Mouse (Mus musculus): ENCODE results near the gene Gramd1b.

Gramd1b gene

DNA sequence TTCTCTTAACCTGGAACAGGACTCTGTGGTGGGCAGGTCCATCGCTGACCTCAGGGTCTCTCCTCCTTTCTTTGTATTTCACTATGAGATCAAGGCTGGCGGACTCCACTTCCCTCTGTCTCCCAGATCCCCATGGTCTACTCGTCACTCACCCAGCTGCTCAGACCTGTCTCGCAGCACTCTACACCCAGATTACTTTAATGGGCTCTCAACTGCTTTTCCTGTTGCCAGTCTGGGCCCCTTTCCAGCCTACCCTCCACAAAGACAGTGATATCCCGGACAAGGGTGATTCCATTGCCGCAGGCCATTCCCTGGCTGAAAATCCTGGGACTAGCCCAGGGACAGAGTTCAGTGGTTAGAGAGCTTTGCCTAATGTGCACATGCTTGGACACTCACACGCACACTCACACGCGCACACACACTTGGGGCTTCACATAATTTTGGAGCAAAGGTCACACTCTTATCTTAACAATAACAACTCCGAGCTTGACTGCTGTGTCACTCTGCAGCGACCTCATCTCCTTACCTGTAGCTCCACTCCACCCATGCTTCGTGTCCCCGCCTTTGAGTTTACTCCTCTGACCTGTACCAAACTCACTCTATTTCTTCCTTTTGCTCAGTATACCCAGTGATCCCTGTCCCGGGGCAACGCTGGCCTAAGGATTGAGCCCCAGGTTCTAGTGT is 110.4 kb downstream of the Gramd1b start:
- no peak for DNase-seq

DNA sequence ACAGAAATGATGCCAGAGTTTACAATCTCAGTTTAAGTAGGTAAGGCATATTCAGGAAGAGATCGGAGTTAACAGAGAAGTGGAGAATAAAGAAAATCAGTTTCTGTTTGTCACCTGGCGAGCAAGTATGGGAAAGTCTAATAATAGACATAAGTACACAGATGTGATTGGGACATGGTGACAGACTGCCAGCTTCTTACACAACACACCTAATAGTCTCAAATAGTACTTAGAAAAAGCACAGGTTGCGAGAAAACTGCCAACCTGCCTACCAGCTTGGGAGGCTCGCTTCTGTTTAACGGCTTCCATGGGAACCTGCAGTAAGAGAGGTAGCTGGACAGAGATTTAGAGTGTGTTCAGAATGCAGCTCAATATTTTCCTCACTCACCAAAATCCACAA is 112.4 kb downstream of the Gramd1b start:
- no peak for DNase-seq

DNA sequence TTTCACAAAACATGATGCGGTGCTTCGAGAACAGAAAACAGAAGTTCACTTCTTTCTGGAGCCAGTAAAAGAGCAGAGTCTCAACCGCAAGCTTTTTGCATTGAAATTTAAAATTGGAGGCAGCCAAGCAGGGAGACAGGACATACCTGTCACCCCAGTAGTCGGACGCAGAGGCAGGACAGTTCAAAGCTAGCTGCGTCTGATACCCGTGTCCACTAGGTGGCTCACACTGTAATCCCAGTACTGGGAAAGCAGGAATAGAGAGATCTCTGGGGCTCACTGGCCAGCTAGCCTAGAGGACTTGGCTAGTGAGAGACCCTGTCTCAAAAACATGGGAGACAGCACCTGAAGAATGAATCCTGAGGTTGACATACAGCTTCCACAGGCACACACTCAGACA is 115.0 kb downstream of the Gramd1b start:
- peak; percentile 49 for DNase-seq

DNA sequence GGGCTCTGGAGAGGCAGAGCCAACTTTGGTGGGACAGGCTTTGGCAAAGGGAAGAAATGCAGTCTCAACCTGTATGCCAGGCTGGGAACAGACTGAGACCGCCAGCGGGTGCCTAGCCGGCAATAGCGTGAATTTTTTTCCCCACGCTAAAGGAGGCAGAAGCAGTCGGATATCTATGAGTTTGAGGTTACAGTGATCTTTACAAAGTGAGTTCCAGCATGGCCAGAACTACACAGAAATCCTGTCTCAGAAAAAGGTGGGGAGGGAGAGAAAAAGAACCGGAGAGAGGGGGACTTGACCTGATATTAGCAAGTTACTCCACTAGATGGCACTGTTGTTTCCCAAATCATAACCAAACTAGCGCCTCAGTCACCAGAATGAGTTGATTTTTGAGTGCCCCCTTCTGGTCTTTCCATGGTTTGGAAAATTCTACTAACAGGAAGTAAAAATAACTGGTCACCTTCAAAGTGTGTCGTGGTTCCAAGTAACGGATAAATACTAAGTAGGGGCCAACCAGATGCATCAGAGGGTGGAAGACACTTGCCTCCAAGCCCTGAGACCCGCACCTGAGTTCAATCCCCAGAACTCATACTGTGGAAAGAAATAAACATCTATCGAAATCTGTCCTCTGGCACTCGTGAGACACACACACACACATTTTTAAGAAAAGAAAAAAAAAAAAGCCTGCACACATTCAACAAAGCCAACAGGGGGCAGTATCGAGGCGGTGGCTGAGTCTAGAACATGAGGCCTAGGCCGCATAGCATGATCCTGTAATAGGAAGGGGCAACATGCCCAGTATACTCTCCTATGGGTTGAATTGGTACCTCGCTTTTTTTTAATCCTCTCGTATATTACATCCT is 116.0 kb downstream of the Gramd1b start:
- DNase-seq, result peak; percentile 80

DNA sequence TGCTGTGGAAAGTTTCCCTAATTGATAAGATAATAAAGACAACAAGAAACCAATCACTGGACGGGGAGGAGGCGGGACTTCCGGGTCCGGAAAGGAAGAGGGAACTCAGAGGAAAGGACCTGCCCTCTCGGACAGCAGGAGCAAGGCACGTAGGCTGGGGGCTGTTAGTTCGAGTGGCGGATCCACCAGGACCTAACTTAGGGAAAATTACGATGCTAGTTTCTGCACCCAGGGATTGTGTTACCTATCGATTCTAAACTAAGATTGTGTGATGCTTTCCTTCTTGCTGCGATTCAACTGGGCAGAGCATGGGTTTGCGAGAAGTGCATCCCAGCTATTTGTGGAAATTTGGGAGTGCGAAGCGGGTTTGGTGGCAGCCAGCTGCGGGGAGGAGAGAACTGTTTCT is 116.7 kb downstream of the Gramd1b start:
- DNase-seq, result peak; percentile 74

DNA sequence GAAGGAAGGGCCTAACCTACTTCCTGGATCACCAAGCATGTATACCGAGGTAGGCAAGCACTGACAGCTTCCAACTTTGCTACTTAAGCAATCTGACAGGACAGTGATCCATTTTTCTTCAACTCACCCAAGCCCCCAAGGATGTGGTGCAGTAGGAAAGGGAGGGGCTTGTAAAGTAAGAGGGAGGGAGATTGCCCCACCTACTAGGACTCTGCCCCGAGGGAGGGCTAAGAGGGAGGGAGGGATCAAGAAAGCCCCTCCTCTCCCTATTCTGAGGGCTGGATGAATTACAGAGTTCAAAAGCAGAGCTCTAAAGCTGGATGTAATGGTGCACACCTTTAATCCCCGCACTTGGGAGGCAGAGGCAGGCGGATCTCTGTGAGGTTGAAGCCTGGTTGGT is 117.6 kb downstream of the Gramd1b start:
- no peak for DNase-seq

DNA sequence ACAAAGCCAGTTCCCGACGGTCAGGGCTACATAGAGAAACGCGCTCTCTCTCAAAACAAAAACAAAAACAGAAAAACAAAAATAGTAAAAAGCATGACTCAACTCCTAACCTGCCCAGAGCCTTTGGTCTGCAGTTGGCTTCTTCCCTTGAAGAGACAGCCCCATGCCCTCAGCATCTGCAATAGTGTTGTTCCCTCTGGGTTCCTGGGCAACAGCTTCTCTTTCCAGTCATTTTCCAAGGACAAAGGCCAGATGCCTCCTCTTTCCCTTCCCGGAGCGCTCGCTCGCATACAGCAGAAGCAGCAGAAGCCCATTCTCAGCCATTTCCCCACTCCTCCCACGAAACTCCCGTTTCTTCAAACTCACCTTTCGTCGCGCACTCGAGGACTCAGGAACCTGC is 118.3 kb downstream of the Gramd1b start:
- DNase-seq, result no peak

DNA sequence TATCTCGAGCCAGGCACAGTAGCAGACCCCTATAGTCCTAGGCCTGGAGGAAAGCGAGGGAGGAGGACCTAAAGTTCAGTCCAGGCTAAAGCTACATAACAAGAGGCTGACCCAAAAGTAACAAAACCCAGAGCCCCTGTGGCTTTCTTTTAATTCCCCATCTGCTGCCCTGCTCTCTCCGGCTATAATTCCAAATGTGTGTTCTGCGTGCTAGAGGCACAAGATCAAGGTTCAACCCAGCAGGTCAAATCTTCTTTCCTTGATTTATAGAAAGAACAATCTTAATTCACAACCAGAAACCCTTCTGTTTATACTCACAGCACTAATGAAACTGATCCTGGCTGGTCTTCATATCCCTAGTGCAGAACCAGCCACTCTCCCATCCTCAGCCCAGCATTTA is 118.9 kb downstream of the Gramd1b start:
- DNase-seq, result no peak

DNA sequence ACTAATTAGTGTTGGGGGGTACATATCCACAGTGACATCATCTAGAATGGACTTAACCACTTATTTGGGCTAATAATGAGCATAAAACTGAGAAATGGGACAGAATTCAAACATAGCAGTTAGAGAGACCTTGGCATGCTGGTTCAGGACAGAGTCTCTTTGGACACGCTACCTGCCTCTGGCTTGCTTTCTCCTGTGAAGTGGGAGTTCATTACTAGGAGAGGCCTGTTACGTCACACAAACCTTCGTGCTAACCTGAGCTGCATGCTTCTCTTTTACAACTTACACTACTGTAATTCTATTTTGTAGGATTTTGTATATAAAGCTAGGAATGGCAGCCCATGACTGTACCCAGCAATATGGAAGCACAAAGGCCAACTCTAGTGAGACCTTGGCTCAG is 120.3 kb downstream of the Gramd1b start:
- no peak for DNase-seq

DNA sequence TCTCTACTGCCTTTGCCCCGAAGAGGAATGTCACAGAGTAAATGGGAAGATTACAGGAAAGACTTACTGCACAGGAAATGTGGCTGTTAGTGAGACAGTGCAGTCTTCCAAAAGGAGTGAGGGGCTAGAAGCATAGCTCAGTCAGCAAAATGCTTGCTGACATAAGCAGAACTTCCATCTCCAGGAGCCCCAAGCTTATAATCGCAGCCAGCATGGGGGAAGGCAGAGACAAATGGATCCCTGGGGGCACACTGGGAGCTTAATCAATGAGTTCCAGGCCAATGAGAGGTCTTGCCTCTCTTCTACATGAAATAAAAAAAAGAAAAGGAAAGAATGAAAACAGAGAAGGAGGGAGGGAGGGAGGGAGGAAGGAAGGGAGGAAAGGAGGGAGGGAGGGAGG is 122.1 kb downstream of the Gramd1b start:
- DNase-seq, result no peak

DNA sequence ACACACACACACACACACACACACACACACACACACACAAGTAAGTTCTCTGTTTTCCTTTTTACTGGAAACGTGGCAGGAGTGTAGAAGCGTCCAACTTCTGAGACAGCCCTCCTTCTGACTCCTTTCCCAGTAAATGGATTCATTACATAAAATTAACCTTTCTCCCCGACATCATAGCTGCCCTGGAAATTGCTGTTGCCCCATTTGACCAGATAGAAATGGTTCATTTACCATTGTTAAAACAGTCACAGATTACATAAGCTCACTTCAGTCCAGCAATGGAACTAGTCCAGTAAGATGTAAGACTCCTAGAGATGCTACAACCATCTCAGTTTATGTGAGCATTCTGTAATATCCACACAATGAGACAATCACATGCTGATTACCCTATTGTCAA is 122.8 kb downstream of the Gramd1b start:
- DNase-seq, result no peak

DNA sequence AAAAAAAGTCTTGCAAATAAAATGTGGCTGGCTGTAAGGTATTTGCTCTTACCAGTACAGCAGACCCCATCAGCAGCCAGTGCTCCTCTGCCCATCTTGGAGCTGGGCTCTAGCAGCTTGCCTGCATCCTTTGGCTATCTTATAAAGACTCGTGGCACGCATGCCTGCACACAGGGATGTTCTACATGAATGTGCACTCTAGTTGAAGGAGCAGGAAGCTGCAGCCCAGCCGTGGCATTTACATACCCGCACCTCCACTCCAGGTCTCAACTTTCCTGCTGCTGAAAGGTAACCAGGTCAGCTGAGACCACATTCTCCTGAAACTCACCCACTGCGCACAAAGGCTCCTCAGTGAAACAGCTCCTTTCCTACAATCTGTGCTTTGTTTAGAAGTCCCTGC is 123.3 kb downstream of the Gramd1b start:
- DNase-seq, result no peak

DNA sequence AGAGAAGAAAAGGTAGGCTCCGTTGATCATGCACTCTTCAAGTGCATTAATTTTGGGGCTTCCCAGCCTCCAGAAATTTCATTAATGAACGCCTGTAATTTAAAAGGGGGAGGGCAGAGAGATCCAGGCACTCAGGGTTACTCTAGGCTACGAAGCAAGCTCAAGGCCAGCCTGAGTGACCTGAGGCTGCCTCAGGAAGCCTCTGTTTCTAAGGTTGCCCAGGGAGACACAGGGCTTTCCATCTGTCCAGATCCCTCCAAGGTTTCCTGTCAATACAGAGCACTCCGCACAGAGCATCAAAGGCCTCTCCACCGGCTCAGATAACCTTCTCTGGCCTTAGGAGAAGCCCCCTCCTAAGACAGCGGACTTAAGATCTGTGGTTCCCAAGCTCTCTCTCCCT is 125.4 kb downstream of the Gramd1b start:
- no peak for DNase-seq

DNA sequence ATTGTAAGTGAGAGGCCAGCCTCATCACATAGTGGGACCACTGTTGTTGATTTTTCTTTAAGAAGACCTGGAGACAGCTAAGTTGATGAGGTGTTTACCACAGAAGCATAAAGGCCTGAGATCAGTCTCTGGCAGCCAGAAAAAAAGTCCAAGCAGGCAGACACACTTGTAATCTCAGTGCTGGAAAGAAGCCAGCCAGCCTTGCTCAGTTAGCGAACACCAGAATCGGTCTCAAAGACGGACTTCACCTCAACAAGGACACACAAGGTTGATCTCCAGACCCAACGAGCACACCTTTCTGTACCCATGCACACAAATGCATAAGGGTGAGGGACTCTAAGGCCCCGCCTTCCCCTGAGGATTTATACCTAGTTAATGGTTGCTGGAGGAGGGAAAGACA is 125.9 kb downstream of the Gramd1b start:
- no peak for DNase-seq

DNA sequence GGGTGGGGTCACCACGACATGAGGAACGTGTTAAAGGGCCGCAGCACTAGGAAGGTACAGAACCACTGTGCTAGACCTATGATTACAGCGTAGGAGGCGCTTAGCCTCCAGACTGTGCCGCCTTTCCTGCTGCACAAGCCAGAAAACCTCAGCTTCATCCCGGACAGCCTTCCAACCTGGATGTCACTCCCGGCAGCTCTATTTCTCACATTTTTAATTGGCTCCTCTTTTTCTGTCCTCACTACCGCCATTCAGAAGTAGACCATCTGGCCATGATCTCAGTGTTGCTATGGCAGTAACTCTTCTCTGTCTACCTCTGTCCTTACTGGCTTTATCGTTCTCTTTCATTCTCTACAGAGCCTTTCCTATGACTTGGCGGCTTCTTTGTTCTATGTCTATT is 126.5 kb downstream of the Gramd1b start:
- no peak for DNase-seq

DNA sequence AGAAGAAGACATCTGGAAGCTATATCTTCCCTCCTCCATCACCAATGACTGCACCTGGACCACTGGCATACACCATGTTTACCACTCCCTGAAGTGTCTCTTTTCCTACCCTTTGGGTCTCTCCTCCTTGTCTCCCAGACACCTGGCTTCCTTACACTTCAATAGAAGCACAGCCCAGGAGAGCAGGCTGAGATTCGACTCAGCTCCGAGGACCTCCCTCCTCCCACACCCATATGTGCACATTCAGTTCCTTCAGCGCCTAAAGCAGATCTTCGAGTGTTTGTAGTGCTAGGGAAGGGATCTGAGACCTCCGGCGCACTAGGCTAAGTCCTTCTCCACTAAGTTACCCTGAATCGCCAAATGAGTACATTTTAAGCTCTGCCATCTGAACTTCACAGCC is 127.4 kb downstream of the Gramd1b start:
- DNase-seq, result no peak

DNA sequence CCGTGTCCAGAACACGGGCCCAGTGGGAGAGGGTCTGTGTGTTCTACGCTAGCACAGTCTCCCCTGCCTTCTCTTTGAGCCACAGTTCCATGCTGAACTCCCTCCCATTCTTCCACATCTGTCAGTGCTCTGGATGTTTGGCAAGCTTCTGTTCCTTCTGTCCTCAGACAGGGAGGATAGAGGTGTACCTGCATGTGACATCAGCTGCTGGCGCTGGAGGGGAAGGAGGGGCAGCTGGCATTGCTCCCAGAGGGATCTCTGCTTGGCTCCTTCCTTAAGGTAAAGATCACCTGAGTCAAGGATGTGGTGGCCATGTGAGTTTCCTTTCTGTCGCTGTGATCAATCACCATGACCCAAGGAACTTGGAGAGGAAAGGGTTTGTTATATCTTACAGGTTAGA is 129.4 kb downstream of the Gramd1b start:
- DNase-seq, result no peak

DNA sequence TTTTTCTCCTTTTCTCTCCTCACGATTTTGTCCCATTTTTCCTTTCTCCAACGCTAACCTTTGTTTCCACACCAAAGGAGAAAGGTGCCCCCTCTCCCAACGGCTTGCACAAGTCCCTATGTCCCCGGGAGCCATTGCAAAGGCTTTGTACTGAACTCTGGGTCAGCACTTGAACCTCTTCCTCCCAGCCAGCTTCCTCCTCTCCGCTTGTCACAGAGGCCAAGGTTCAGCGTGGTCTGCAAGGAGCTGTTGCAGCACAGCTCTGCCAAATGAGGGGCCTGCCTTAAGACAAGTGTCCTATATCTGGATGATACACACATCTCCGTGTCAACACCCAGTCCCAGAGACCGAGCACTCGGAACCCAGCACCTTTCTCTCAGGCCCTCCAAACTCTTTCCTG is 130.3 kb downstream of the Gramd1b start:
- no peak for DNase-seq

DNA sequence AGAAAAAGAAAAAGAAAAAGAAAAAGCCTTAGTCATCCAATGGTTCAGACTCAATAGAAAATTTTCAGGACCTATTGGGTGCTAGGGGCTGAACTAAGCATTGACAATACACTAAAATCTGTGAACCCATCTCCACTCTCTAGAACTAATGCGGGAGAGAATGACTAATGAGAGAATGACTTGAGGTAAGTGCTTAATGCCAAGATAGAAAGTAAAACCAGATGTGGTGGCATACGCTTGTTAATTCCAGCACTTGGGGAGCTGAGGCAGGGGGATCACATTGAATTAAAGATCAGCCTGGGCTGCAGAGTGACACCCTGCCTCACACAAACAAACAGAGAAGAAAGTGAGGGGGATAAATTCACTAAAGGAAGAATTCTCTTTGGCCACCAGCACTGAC is 131.0 kb downstream of the Gramd1b start:
- no peak for DNase-seq

DNA sequence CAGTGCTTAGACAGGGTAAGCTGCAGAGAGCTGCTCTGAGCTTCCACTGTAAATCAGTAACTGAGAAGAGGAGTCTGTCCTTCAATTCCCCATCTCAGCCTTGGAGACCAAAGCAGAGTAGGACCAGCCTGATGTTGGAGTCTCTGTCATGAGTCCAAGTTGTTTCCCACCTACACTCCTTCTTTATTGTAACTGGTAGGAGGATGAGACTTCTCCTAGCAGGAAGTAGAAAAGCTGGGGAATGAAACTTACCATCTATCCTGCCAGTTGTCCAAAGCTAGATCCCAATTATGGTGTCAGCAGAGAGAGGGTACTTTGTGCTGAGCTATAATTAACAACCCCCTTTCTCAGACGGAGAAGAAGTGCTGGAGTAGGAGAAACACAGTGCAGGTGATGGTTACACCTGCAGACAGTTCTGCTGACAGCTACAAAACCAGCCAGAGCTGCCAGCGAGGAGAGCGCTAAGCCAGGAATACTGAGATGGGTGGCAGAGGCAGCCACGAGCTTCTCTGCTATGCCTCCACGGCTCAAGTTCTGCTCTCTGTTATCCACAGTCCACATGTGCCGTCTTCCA is 131.7 kb downstream of the Gramd1b start:
- DNase-seq, result no peak

DNA sequence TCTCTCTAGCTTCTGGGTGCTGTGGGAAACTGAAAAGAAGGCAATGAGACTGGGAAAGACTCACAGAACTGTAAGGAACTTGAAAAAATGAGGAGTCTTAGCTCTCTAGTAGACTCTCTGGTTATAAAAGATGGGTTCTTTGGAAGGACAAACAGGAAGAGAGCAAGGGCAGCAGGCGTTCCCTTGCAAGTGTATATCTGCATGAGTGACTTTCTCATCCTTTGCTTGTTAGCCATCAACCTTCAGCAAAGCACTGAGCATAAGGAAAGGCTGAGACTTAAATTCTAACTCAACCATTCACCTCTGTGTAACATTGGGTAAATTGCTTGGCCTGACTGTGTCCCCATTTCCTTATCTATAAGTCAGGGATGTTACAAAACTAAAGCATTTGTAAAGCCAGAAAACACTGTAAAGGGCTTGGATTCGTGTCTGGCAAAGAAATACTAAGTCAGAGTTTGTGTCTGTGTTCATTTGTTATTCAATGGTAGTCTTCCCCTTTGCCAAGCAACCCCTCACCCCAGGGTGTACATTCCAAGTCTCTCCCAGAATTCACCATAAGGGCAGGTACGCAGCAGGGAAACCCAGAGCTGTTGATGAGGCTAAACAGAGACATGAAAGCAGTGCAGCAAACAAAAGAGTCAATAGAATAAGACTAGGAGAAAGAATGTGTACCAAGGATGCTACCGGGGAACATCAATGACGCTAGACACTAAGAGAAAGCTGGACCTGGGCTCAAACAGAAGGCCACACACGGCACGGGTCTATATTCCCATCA is 133.5 kb downstream of the Gramd1b start:
- no peak for DNase-seq

DNA sequence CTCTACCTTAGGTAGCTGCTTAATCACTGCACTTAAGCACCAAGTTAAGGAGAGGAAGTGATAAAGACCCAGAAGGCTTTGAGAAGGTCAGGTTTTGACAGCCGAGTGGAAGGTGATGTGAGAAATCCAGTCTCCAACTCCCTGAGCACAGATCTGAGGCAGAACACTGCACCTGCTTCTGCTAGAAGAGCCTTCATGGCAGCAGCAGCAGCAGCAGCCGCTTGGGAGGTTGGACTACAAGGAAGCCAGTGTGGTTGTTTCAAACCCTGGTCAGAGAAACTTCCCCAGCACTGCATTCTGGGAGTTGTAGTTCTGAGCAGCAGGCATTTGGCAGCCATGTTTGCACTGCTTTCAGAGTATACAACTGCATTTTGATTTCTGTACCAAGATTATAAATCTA is 134.1 kb downstream of the Gramd1b start:
- DNase-seq, result no peak

DNA sequence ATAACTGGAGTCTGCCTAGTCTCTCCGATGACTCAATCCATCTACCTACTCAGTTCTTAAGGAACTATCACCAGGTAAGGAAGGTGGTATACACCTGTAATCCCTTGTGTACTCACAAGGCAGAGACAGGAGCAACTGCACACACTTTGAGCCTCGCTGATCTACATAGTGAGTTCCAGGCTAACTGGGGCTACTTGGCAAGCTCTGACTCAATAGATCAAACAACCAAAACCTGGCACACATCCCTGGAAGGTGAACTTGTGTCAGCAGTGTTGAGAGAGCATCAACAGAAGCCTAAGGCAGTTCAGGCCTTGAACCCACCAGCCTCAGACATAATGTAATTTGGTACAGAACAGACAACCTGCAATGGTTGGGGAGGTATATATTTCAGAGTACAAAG is 135.0 kb downstream of the Gramd1b start:
- DNase-seq, result no peak

Measured in cerebellum, adult 8-10 months (tissue).